Mouse (Mus musculus): ENCODE measurements at regions not wholly inside any gene's neighbourhood (a gene's known extent, or its start where the extent isn't known, plus 50 kb on each side); places are given as distances from the start of the nearest gene placed in this dataset.

- no peak for TF ChIP-seq POLR2A (IDR thresholded peaks at IDR 0.05; ENCODE audit: insufficient read length, low read depth)
- no peak for TF ChIP-seq MYOG (IDR thresholded peaks at IDR 0.05; ENCODE audit: control insufficient read depth in 1 of 3, insufficient read depth in 1 of 3, insufficient read length in 2 of 3, low read depth in 2 of 3)
- no peak for TF ChIP-seq TCF12 (IDR thresholded peaks at IDR 0.05; ENCODE audit: insufficient read depth, poor library complexity, severe bottlenecking)
- TF ChIP-seq MAX (IDR thresholded peaks at IDR 0.05; ENCODE audit: low read depth), result no peak
- TF ChIP-seq POLR2AphosphoS2 (IDR thresholded peaks at IDR 0.05; ENCODE audit: insufficient read length, low read depth), result no peak
- TF ChIP-seq USF1 (IDR thresholded peaks at IDR 0.05; ENCODE audit: low read depth), result no peak
- TF ChIP-seq MYOD1 (IDR thresholded peaks at IDR 0.05; ENCODE audit: control insufficient read depth in 1 of 3, insufficient read length in 2 of 3, low read depth in 2 of 3), result no peak
- TF ChIP-seq TCF3 (IDR thresholded peaks at IDR 0.05; ENCODE audit: insufficient read length, low read depth), result no peak
- TF ChIP-seq E2F4 (IDR thresholded peaks at IDR 0.05; ENCODE audit: insufficient read depth), result no peak
- no peak for TF ChIP-seq CEBPB (IDR thresholded peaks at IDR 0.05; ENCODE audit: insufficient read depth, poor library complexity, severe bottlenecking)
- TF ChIP-seq REST (IDR thresholded peaks at IDR 0.05; ENCODE audit: insufficient read depth, insufficient read length), result no peak
- no peak for TF ChIP-seq SRF (IDR thresholded peaks at IDR 0.05; ENCODE audit: control insufficient read depth, insufficient read length, low read depth)
Measured at GRCm38 (mm10) chr15:10868716-10869585, 83.2 kb upstream of the C1qtnf3 start.

Data from myocyte (in vitro differentiated cells).